Mouse (Mus musculus): ENCODE results near the gene Zfp472. TPM values are rescaled to one million over a fixed set of nuclear protein-coding genes. Genes with fewer than 3 reads are reported as not detected.

The Zfp472 gene
- 10.9 and 12.1 TPM in 2 replicates for polyA plus RNA-seq (2015; fragmentation: Nextera tagmentation; extraction: Ambion mirVana)

- Histone ChIP-seq H3K27ac (peak within 1 kb of the TSS; percentile 96), H3K36me3 (no peaks in the 10 kb centered on the region), H3K4me1 (peaks cover 10% of the 10 kb centered on the region), H3K27me3 (replicated peaks) (no peaks in the 10 kb centered on the region), H3K4me2 (peak within 1 kb of the TSS; percentile 79), H3K9me3 (no peaks in the 10 kb centered on the region), H3K4me3 (replicated peaks) (peak within 1 kb of the TSS; percentile 91), H3K9ac (peak within 1 kb of the TSS; percentile 65)
- peak; percentile 99 for ATAC-seq (ENCODE audit: insufficient read depth, low FRiP score, low read depth)
- WGBS, result under 1% methylated on average over 33 of the region's 33 CpGs
Measured at GRCm38 (mm10) chr17:32965623-32966290, at the start of gene Zfp472. TSS of gene Zfp472 (plus strand) at chr17:32965814.

- Histone ChIP-seq H3K4me3 (replicated peaks) (no peak overlapping the region), H3K9me3 (no peaks in the 10 kb centered on the region), H3K4me2 (no peak overlapping the region), H3K4me1 (no peaks in the 10 kb centered on the region), H3K27me3 (replicated peaks) (no peaks in the 10 kb centered on the region), H3K9ac (no peak overlapping the region), H3K27ac (no peak overlapping the region), H3K36me3 (no peaks in the 10 kb centered on the region)
- ATAC-seq (ENCODE audit: insufficient read depth, low FRiP score, low read depth), result no peak
- WGBS, result 74% methylated on average over 1 of the region's 1 CpGs
Measured at GRCm38 (mm10) chr17:32916075-32916474, 49.5 kb upstream of the Zfp472 start.

GRCm38 (mm10) chr17:32917131-32917530 is 48.5 kb upstream of the Zfp472 start, which contains the start of gene Cyp4f14:
TSS of gene Cyp4f14 (minus strand) at chr17:32917342.
- no peak within 1 kb of the TSS for H3K9ac ChIP-seq
- no peak within 1 kb of the TSS for H3K4me3 ChIP-seq (replicated peaks)
- H3K27ac ChIP-seq, result no peak within 1 kb of the TSS
- no peaks in the 10 kb centered on the region for H3K27me3 ChIP-seq (replicated peaks)
- no peaks in the 10 kb centered on the region for H3K9me3 ChIP-seq
- H3K4me1 ChIP-seq, result no peaks in the 10 kb centered on the region
- no peaks in the 10 kb centered on the region for H3K36me3 ChIP-seq
- no peak within 1 kb of the TSS for H3K4me2 ChIP-seq
- no peak for ATAC-seq (ENCODE audit: insufficient read depth, low FRiP score, low read depth)
- 69% methylated on average over 2 of the region's 2 CpGs for WGBS

GRCm38 (mm10) chr17:32919123-32919522 is 46.5 kb upstream of the Zfp472 start:
- Histone ChIP-seq H3K27ac (no peak overlapping the region), H3K9me3 (no peaks in the 10 kb centered on the region), H3K36me3 (no peaks in the 10 kb centered on the region), H3K9ac (no peak overlapping the region), H3K4me3 (replicated peaks) (no peak overlapping the region), H3K4me1 (no peaks in the 10 kb centered on the region), H3K27me3 (replicated peaks) (no peaks in the 10 kb centered on the region), H3K4me2 (no peak overlapping the region)
- ATAC-seq (ENCODE audit: insufficient read depth, low FRiP score, low read depth), result no peak
- WGBS, result 51% methylated on average over 2 of the region's 2 CpGs

GRCm38 (mm10) chr17:32923681-32924080 is 41.9 kb upstream of the Zfp472 start:
- H3K9me3 ChIP-seq, result no peaks in the 10 kb centered on the region
- no peak overlapping the region for H3K4me2 ChIP-seq
- H3K4me1 ChIP-seq, result peaks cover 5% of the 10 kb centered on the region; the same call in 1 of the 2 replicates
- no peak overlapping the region for H3K27ac ChIP-seq
- no peaks in the 10 kb centered on the region for H3K27me3 ChIP-seq (replicated peaks)
- H3K9ac ChIP-seq, result no peak overlapping the region
- no peaks in the 10 kb centered on the region for H3K36me3 ChIP-seq
- WGBS, result 94% methylated on average over 1 of the region's 1 CpGs
- H3K4me3 ChIP-seq (replicated peaks), result no peak overlapping the region
- no peak for ATAC-seq (ENCODE audit: insufficient read depth, low FRiP score, low read depth)

- Histone ChIP-seq H3K4me2 (peak overlapping the region; percentile 86), H3K27me3 (replicated peaks) (no peaks in the 10 kb centered on the region), H3K4me3 (replicated peaks) (peak overlapping the region; percentile 52), H3K9me3 (no peaks in the 10 kb centered on the region), H3K4me1 (peaks cover 5% of the 10 kb centered on the region; the same call in 1 of the 2 replicates), H3K36me3 (no peaks in the 10 kb centered on the region), H3K9ac (peak overlapping the region; percentile 37; the same call in 1 of the 2 replicates), H3K27ac (peak overlapping the region; percentile 61; the same call in 1 of the 2 replicates)
- WGBS, result 11% methylated on average over 32 of the region's 32 CpGs
- ATAC-seq (ENCODE audit: insufficient read depth, low FRiP score, low read depth), result peak; percentile 92
Measured at GRCm38 (mm10) chr17:32924658-32925312, 40.8 kb upstream of the Zfp472 start.

GRCm38 (mm10) chr17:32927803-32928202 is 37.8 kb upstream of the Zfp472 start:
- no peak overlapping the region for H3K27ac ChIP-seq
- no peak overlapping the region for H3K4me2 ChIP-seq
- H3K36me3 ChIP-seq, result no peaks in the 10 kb centered on the region
- no peak overlapping the region for H3K9ac ChIP-seq
- H3K4me1 ChIP-seq, result peaks cover 5% of the 10 kb centered on the region; the same call in 1 of the 2 replicates
- ATAC-seq (ENCODE audit: insufficient read depth, low FRiP score, low read depth), result no peak
- no peaks in the 10 kb centered on the region for H3K27me3 ChIP-seq (replicated peaks)
- 78% methylated on average over 5 of the region's 5 CpGs for WGBS
- H3K4me3 ChIP-seq (replicated peaks), result no peak overlapping the region
- no peaks in the 10 kb centered on the region for H3K9me3 ChIP-seq

- no peak overlapping the region for H3K4me2 ChIP-seq
- no peaks in the 10 kb centered on the region for H3K9me3 ChIP-seq
- H3K4me3 ChIP-seq (replicated peaks), result no peak overlapping the region
- no peak overlapping the region for H3K9ac ChIP-seq
- H3K4me1 ChIP-seq, result no peaks in the 10 kb centered on the region
- no peaks in the 10 kb centered on the region for H3K36me3 ChIP-seq
- WGBS, result 81% methylated on average over 4 of the region's 4 CpGs
- H3K27me3 ChIP-seq (replicated peaks), result no peaks in the 10 kb centered on the region
- H3K27ac ChIP-seq, result no peak overlapping the region
- ATAC-seq (ENCODE audit: insufficient read depth, low FRiP score, low read depth), result no peak
Measured at GRCm38 (mm10) chr17:32939831-32940230, 25.8 kb upstream of the Zfp472 start.

GRCm38 (mm10) chr17:32943661-32944060 is 22.0 kb upstream of the Zfp472 start:
- H3K27ac ChIP-seq, result no peak overlapping the region
- no peak for ATAC-seq (ENCODE audit: insufficient read depth, low FRiP score, low read depth)
- H3K4me2 ChIP-seq, result no peak overlapping the region
- H3K36me3 ChIP-seq, result no peaks in the 10 kb centered on the region
- 88% methylated on average over 3 of the region's 3 CpGs for WGBS
- no peaks in the 10 kb centered on the region for H3K9me3 ChIP-seq
- H3K4me1 ChIP-seq, result peaks cover 13% of the 10 kb centered on the region
- no peak overlapping the region for H3K4me3 ChIP-seq (replicated peaks)
- H3K27me3 ChIP-seq (replicated peaks), result no peaks in the 10 kb centered on the region
- H3K9ac ChIP-seq, result no peak overlapping the region

GRCm38 (mm10) chr17:32944402-32945035 is 21.1 kb upstream of the Zfp472 start:
- 62% methylated on average over 3 of the region's 3 CpGs for WGBS
- Histone ChIP-seq H3K27ac (no peak overlapping the region), H3K27me3 (replicated peaks) (no peaks in the 10 kb centered on the region), H3K4me3 (replicated peaks) (no peak overlapping the region), H3K9ac (no peak overlapping the region), H3K9me3 (no peaks in the 10 kb centered on the region), H3K4me1 (peaks cover 13% of the 10 kb centered on the region), H3K4me2 (no peak overlapping the region), H3K36me3 (no peaks in the 10 kb centered on the region)
- ATAC-seq (ENCODE audit: insufficient read depth, low FRiP score, low read depth), result no peak

GRCm38 (mm10) chr17:32946716-32947115 is 18.9 kb upstream of the Zfp472 start:
- Histone ChIP-seq H3K4me3 (replicated peaks) (peak overlapping the region; percentile 60), H3K9ac (peak overlapping the region; percentile 57; the same call in 1 of the 2 replicates), H3K4me1 (peaks cover 13% of the 10 kb centered on the region), H3K9me3 (no peaks in the 10 kb centered on the region), H3K36me3 (no peaks in the 10 kb centered on the region), H3K4me2 (peak overlapping the region; percentile 85), H3K27ac (peak overlapping the region; percentile 84), H3K27me3 (replicated peaks) (no peaks in the 10 kb centered on the region)
- no peak for ATAC-seq (ENCODE audit: insufficient read depth, low FRiP score, low read depth)
- WGBS, result 48% methylated on average over 9 of the region's 9 CpGs
